Mouse (Mus musculus) neural tube, embryonic 14.5 days (tissue): ENCODE data around the gene Bhlha15. TPM values are rescaled to one million over a fixed set of nuclear protein-coding genes. Genes with fewer than 3 reads are reported as not detected.

Experiments
- ATAC-seq: fragments of 200-750 bp; cut with Nextera tagmentation; 2 replicates; pipeline ENCODE4 v1.8.0; 2017; ENCODE audit warnings: low read depth, mild to moderate bottlenecking, moderate TSS enrichment, moderate library complexity
- H3K27ac ChIP-seq: fragments of 300-500 bp; sonication (generic); 2 replicates; pipeline ENCODE4 v1.5.1; 2014; ENCODE audit warnings: low read depth, mild to moderate bottlenecking, control low read depth, low read length, moderate library complexity, mixed read lengths
- H3K27me3 ChIP-seq: fragments of 300-500 bp; sonication (generic); 2 replicates; pipeline ENCODE4 v1.6.1; 2014; ENCODE audit warnings: low read length; ENCODE audit not compliant: control insufficient read depth, insufficient read depth
- H3K36me3 ChIP-seq: fragments of 300-500 bp; sonication (generic); 2 replicates; pipeline ENCODE4 v1.6.1; 2014; ENCODE audit warnings: low read length, mixed read lengths; ENCODE audit not compliant: control insufficient read depth, insufficient read depth
- H3K4me1 ChIP-seq: fragments of 300-500 bp; sonication (generic); 2 replicates; pipeline ENCODE4 v1.6.1; 2014; ENCODE audit warnings: low read length; ENCODE audit not compliant: control insufficient read depth, insufficient read depth
- H3K4me2 ChIP-seq: fragments of 300-500 bp; sonication (generic); 2 replicates; pipeline ENCODE4 v1.6.1; 2014; ENCODE audit warnings: mild to moderate bottlenecking, low read depth, low read length, control low read depth
- H3K4me3 ChIP-seq: fragments of 300-500 bp; sonication (generic); 2 replicates; pipeline ENCODE4 v1.5.1; 2014; ENCODE audit warnings: low read depth, low read length, control low read depth, mixed read lengths
- H3K9ac ChIP-seq: fragments of 300-500 bp; sonication (generic); replicated peaks from 2 replicates; pipeline ENCODE4 v1.6.1; 2014; ENCODE audit warnings: low read depth, mild to moderate bottlenecking, control low read depth, low read length, mixed read lengths
- H3K9me3 ChIP-seq: fragments of 300-500 bp; sonication (generic); 2 replicates; pipeline ENCODE4 v1.6.1; 2016; ENCODE audit warnings: low read length; ENCODE audit not compliant: control insufficient read depth
- WGBS: fragments of 180-500 bp; shearing (Covaris S2); extraction: QIAGEN DNeasy Blood & Tissue Kit; methylation state at CpG from one replicate; pipeline ENCODE4 v1.1.7; 2014; 5-methylcytosine and 5-hydroxymethylcytosine counted together
- polyA plus RNA-seq: library from polyadenylated mRNA; unstranded; fragments of >200 nt; fragmentation: Nextera tagmentation; extraction: Ambion mirVana; gene quantifications from 2 replicates; pipeline ENCODE4 v1.2.1, GENCODE M21; 2014

The Bhlha15 gene
- polyA plus RNA-seq, 1 experiment from 2014 or later, result 0.28 TPM

- no peak for ATAC-seq
- 89% methylated on average over 5 of the region's 5 CpGs for WGBS
- no peaks in the 10 kb centered on the region for H3K4me1 ChIP-seq
- H3K4me2 ChIP-seq, result no peak overlapping the region
- no peak overlapping the region for H3K4me3 ChIP-seq
- no peaks in the 10 kb centered on the region for H3K36me3 ChIP-seq
- no peaks in the 10 kb centered on the region for H3K9me3 ChIP-seq
- no peak overlapping the region for H3K9ac ChIP-seq
- no peaks in the 10 kb centered on the region for H3K27me3 ChIP-seq
- H3K27ac ChIP-seq, result no peak overlapping the region
These were observed 42.4 kb downstream of the Bhlha15 start for GRCm38 (mm10) chr5:144232531-144232930.

- Histone ChIP-seq H3K27ac (no peak overlapping the region), H3K36me3 (no peaks in the 10 kb centered on the region), H3K9me3 (no peaks in the 10 kb centered on the region), H3K4me3 (no peak overlapping the region), H3K27me3 (no peaks in the 10 kb centered on the region), H3K4me1 (no peaks in the 10 kb centered on the region), H3K9ac (no peak overlapping the region), H3K4me2 (no peak overlapping the region)
- WGBS, result 78% methylated on average over 6 of the region's 6 CpGs
- ATAC-seq, result no peak
These were observed 44.1 kb downstream of the Bhlha15 start for GRCm38 (mm10) chr5:144234222-144234621.

DNA sequence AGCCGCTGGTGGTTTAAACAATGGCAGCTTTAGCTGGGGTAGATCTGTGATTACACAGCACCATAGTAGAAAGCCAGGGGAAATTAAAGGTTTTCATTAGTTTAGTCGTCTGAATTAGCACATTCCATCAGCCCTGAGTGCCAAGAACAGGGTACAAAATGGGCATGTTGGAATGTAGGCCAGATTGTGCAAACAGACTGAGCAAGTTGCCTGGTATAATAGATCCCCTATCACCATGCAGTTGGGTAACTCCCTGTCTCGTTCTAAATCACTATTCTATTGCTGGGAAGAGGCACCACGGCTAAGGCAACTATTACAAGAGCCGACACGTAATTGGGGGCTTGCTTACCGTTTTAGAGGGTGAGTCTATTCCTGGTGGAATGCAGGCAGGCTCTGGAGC is 44.6 kb downstream of the Bhlha15 start:
- H3K27ac ChIP-seq, result no peak overlapping the region
- 81% methylated on average over 7 of the region's 7 CpGs for WGBS
- H3K36me3 ChIP-seq, result no peaks in the 10 kb centered on the region
- no peaks in the 10 kb centered on the region for H3K9me3 ChIP-seq
- H3K4me1 ChIP-seq, result no peaks in the 10 kb centered on the region
- no peaks in the 10 kb centered on the region for H3K27me3 ChIP-seq
- no peak overlapping the region for H3K4me2 ChIP-seq
- no peak overlapping the region for H3K9ac ChIP-seq
- H3K4me3 ChIP-seq, result no peak overlapping the region
- ATAC-seq, result no peak

- H3K27me3 ChIP-seq, result no peaks in the 10 kb centered on the region
- H3K9me3 ChIP-seq, result no peaks in the 10 kb centered on the region
- H3K36me3 ChIP-seq, result no peaks in the 10 kb centered on the region
- H3K9ac ChIP-seq, result no peak overlapping the region
- no peak overlapping the region for H3K4me2 ChIP-seq
- 76% methylated on average over 1 of the region's 1 CpGs for WGBS
- H3K27ac ChIP-seq, result no peak overlapping the region
- no peak overlapping the region for H3K4me3 ChIP-seq
- no peak for ATAC-seq
- no peaks in the 10 kb centered on the region for H3K4me1 ChIP-seq
These were observed 48.9 kb downstream of the Bhlha15 start for GRCm38 (mm10) chr5:144238969-144239368.

Other genes with a start within 250 kb of the Bhlha15 start
- 83.5 and 93.2 TPM in 2 replicates for gene Ccz1, start 175.4 kb upstream of the Bhlha15 start, polyA plus RNA-seq
- not detected in 2 replicates for gene Ocm, start 163.6 kb upstream of the Bhlha15 start, polyA plus RNA-seq
- 10.8 and 11.1 TPM in 2 replicates for gene Lmtk2, start 89.8 kb upstream of the Bhlha15 start, polyA plus RNA-seq
- 35.7 and 38.1 TPM in 2 replicates for gene Tecpr1, start 33.3 kb downstream of the Bhlha15 start, polyA plus RNA-seq
- gene Bri3, start 54.2 kb downstream of the Bhlha15 start, polyA plus RNA-seq, result 111 and 114 TPM in 2 replicates
- gene Baiap2l1, start 167.8 kb downstream of the Bhlha15 start, polyA plus RNA-seq, result 1.2 and 1.9 TPM in 2 replicates